Mouse (Mus musculus): ENCODE measurements at regions not wholly inside any gene's neighbourhood (a gene's known extent, or its start where the extent isn't known, plus 50 kb on each side); places are given as distances from the start of the nearest gene placed in this dataset.

GRCm38 (mm10) chr6:6779157-6779556 is 84.0 kb upstream of the Dlx6 start:
- Histone ChIP-seq H3K9me3 (no peaks in the 10 kb centered on the region), H3K9ac (replicated peaks) (no peak overlapping the region), H3K27me3 (no peaks in the 10 kb centered on the region), H3K4me1 (peaks cover 4% of the 10 kb centered on the region), H3K36me3 (no peaks in the 10 kb centered on the region), H3K27ac (replicated peaks) (no peak overlapping the region), H3K4me2 (replicated peaks) (no peak overlapping the region), H3K4me3 (no peak overlapping the region)
- no peak for ATAC-seq (ENCODE audit: low FRiP score, low read depth)
- 76% methylated on average over 1 of the region's 1 CpGs for WGBS

- ATAC-seq (ENCODE audit: low FRiP score, low read depth), result no peak
- Histone ChIP-seq H3K4me2 (replicated peaks) (no peak overlapping the region), H3K9ac (replicated peaks) (no peak overlapping the region), H3K9me3 (no peaks in the 10 kb centered on the region), H3K4me1 (peaks cover 4% of the 10 kb centered on the region), H3K4me3 (no peak overlapping the region), H3K27me3 (no peaks in the 10 kb centered on the region), H3K27ac (replicated peaks) (no peak overlapping the region), H3K36me3 (no peaks in the 10 kb centered on the region)
- 65% methylated on average over 3 of the region's 3 CpGs for WGBS
Observed at GRCm38 (mm10) chr6:6781556-6781955, 81.6 kb upstream of the Dlx6 start.

GRCm38 (mm10) chr6:6785939-6786490 is 77.1 kb upstream of the Dlx6 start:
- Histone ChIP-seq H3K4me3 (no peak overlapping the region), H3K9me3 (no peaks in the 10 kb centered on the region), H3K27ac (replicated peaks) (no peak overlapping the region), H3K9ac (replicated peaks) (no peak overlapping the region), H3K4me2 (replicated peaks) (no peak overlapping the region), H3K4me1 (peaks cover 4% of the 10 kb centered on the region), H3K27me3 (no peaks in the 10 kb centered on the region), H3K36me3 (no peaks in the 10 kb centered on the region)
- WGBS, result 38% methylated on average over 1 of the region's 1 CpGs
- no peak for ATAC-seq (ENCODE audit: low FRiP score, low read depth)

DNA sequence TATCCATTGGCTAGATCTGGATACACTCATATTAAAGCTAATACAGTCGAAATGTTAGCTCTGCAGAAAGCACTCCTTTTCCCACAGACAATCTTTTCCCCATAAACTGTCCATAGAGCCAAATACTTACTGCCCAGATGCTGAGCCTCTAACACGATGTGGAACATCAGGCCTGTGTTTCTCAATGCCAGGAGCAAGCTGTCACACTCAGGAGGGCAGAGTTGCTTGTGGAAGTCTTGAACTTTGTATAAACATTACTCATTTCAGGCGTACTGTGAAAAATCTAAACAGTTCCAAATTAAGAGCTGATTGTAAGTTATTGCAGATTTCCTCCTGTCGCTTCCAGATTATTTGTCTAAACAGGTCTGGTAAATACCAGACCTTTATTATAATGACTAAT is 75.6 kb upstream of the Dlx6 start:
- Histone ChIP-seq H3K9ac (replicated peaks) (no peak overlapping the region), H3K9me3 (no peaks in the 10 kb centered on the region), H3K36me3 (no peaks in the 10 kb centered on the region), H3K4me3 (no peak overlapping the region), H3K27me3 (no peaks in the 10 kb centered on the region), H3K4me2 (replicated peaks) (no peak overlapping the region), H3K27ac (replicated peaks) (no peak overlapping the region), H3K4me1 (no peaks in the 10 kb centered on the region; the same call in 1 of the 2 replicates)
- WGBS, result 70% methylated on average over 4 of the region's 4 CpGs
- ATAC-seq (ENCODE audit: low FRiP score, low read depth), result no peak

DNA sequence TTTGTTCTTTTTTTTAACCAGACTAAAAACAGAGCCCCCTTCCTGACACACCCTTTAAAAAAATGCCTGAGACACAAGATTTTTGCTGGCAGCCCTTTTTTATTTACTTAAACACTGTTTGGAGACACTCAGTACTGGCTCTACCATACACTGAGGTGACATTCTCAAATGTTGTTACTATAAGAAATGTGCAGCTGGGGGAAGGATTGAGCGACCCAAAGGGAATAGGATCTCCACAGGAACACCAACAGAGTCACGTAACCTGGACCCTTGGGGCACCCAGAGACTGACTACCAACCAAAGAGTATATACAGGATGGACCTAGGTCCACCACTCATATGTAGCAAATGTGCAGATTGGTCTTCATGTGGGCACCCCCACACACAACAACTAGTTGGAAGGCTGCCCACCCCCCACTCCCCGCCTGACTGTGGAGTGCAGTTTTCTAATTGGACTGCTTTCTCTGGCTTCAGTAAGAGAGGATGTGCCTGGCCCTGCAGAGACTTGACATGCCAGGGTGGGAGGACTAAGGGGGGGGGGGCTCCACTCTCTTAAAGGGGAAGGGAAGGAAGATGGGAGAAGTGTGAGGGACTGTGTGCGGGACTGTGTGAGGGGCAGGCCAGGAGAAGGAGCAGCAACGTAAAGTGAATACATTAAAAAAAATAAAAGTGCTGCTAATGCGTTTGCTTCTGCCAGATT is 68.7 kb upstream of the Dlx6 start:
- Histone ChIP-seq H3K4me1 (no peaks in the 10 kb centered on the region), H3K9ac (replicated peaks) (no peak overlapping the region), H3K9me3 (no peaks in the 10 kb centered on the region), H3K27ac (replicated peaks) (no peak overlapping the region), H3K4me2 (replicated peaks) (no peak overlapping the region), H3K4me3 (no peak overlapping the region), H3K27me3 (no peaks in the 10 kb centered on the region), H3K36me3 (no peaks in the 10 kb centered on the region)
- no peak for ATAC-seq (ENCODE audit: low FRiP score, low read depth)
- 64% methylated on average over 6 of the region's 6 CpGs for WGBS

DNA sequence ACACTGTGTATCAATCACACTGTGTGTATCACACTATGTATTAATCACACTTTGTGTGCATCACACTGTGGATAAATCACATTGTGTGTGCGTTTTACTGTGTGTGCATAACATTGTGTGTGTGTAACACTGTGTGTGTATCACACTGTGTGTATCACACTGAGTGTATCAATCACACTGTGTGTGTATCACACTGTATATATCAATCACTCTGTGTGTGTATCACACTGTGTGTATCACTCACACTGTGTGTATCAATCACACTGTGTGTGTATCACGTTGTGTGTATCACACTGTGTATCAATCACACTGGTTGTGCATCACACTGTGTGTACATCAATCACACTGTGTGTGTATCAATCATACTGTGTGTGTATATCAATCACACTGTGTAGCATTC is 62.8 kb upstream of the Dlx6 start:
- Histone ChIP-seq H3K27ac (replicated peaks) (no peak overlapping the region), H3K4me3 (no peak overlapping the region), H3K4me1 (no peaks in the 10 kb centered on the region), H3K9me3 (no peaks in the 10 kb centered on the region), H3K27me3 (no peaks in the 10 kb centered on the region), H3K4me2 (replicated peaks) (no peak overlapping the region), H3K36me3 (no peaks in the 10 kb centered on the region), H3K9ac (replicated peaks) (no peak overlapping the region)
- no peak; the same call in 1 of the 2 replicates for ATAC-seq (ENCODE audit: low FRiP score, low read depth)
- 94% methylated on average over 2 of the region's 2 CpGs for WGBS

DNA sequence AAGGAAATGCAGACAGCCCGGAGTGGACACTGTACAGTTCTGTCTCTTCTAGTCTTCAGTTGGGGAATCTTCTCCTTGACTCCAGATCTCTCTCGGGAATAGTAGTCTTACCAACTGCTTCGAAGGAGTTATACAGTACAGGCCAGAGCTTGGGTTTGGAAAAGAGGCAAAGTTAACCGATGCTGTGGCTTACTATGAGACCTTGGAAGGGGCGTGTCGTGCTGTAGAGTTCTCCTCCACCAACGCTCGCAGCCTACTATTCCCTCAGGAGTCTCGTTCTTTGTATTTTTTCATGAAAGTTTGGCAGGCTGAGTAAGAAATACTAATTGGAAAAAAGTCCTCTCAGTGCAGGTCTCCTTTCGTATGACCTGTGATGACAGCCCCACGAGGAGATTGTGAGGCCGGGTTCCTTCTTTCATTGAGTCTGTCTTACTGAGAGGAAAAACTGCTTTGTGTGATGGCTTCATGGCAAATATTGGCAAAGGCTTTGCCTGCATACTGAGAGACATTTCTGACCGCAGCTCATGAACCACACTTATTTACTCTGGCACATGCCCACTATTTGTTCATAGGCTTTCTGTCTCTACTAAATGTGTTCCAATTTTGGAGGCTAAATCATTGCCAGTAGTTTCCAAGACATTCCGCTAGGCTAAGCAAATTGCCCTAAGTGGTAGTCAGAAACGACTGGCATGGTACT is 61.4 kb upstream of the Dlx6 start:
- H3K27me3 ChIP-seq, result no peaks in the 10 kb centered on the region
- 87% methylated on average over 15 of the region's 15 CpGs for WGBS
- H3K4me1 ChIP-seq, result no peaks in the 10 kb centered on the region
- no peak overlapping the region for H3K27ac ChIP-seq (replicated peaks)
- no peak overlapping the region for H3K9ac ChIP-seq (replicated peaks)
- no peaks in the 10 kb centered on the region for H3K36me3 ChIP-seq
- H3K4me3 ChIP-seq, result no peak overlapping the region
- H3K9me3 ChIP-seq, result no peaks in the 10 kb centered on the region
- ATAC-seq (ENCODE audit: low FRiP score, low read depth), result no peak
- no peak overlapping the region for H3K4me2 ChIP-seq (replicated peaks)

Measured in midbrain, embryonic 12.5 days (tissue).